Mouse (Mus musculus): ENCODE results near the gene Nkpd1. TPM values are rescaled to one million over a fixed set of nuclear protein-coding genes. Genes with fewer than 3 reads are reported as not detected.

Nkpd1 gene
- polyA plus RNA-seq, 1 experiment from 2014 or later: 1.8 TPM

DNA sequence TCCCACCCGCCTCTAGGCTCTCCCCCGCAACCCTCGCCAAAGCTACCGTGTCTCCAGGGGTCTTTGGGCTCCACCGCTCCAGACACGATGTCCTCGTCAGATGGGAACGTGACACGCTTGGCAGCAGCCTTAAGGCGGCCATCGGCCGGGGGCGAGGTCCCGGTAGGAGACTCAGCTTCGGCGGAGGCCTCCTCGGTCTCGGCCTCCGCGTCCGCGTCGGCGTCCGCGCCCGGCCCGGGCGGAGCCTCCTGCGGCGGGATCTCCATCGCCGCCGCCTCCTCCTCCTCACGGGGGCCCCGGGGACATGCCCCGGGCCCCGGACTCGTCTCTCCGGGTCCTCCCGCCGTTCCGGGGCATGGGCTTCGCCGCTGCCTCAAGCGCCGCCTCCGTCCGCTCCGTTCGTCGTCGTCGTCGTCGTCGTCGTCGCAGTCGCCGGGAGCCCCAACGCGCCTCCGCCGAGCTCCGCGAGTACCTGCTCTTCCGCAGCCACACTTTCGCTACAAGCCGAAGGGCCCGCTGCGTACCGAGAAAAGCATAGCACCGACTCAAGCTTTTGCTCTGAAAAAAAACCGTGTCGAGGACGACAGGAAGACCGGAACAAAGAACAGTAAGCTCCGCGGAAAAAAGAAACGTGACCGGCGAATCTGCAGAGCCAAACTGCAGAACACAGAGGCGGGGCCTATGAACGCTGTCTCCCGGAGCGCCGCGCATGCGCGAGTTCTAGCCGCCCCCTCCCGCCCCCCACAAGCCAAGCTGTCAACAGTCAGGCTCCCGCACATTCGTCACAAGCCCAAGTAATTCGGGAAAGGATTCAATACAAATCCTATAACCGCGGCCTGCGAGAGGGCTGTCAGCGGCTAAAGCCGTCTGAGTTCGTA, 44.4 kb downstream of the Nkpd1 start:
- H3K4me3 ChIP-seq (replicated peaks; ENCODE audit: low read length): peak overlapping the region; percentile 99

DNA sequence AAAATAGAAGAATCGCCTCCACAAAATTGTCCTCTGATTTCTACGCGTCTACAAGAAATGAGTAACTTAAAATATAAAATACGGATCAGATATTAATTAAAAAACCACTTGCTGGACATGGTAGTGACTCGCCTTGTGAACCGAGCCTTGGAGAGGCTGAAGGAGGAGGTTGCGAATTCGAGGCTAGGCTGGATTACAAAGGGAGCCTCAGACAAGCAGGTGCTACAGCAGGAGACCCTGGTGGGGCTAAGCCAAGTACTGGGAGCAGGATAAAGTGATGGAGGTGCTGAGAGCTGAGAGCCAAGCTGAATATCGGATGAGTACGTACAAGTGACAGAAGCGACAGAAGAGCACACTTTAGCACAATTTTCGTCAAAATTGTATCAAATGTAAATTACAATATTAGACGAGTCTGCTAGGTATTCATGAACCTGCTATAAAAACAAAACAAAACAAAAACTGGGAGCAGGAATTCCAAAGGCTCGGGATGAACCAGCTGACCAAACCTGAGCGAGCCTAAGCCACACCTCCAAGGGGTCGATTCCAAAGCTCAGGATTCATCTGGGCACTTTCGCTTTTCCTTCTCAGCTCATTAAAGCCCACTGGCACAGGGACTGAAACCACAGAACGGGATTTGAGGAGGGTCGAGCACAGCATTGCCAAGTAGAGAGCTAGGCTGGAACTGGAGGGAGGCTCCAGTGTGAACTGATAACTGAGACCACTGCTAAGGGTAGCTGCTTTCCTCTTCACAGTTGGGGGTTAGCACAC, 45.2 kb downstream of the Nkpd1 start, which contains the start of gene Ppp1r37:
Ppp1r37 (minus strand) TSS at position 434 of the 768 bp plus-strand sequence.
- no peak for ATAC-seq (ENCODE audit: insufficient read depth, low FRiP score)
- peak within 1 kb of the TSS; percentile 97 for H3K9ac ChIP-seq (ENCODE audit: low read length)
- H3K27me3 ChIP-seq (ENCODE audit: control insufficient read depth, insufficient read depth, low read length): no peaks in the 10 kb centered on the region
- WGBS: 2% methylated on average over 19 of the region's 19 CpGs
- H3K27ac ChIP-seq (ENCODE audit: low read length): peak within 1 kb of the TSS; percentile 95
- H3K9me3 ChIP-seq (replicated peaks; ENCODE audit: control insufficient read depth, low read length): no peaks in the 10 kb centered on the region
- H3K4me2 ChIP-seq (ENCODE audit: low read depth, low read length): peak within 1 kb of the TSS; percentile 98
- peak within 1 kb of the TSS; percentile 99 for H3K4me3 ChIP-seq (replicated peaks; ENCODE audit: low read length)
- H3K36me3 ChIP-seq (ENCODE audit: control insufficient read depth, insufficient read depth, low read length): peaks cover 15% of the 10 kb centered on the region
- peaks cover 42% of the 10 kb centered on the region for H3K4me1 ChIP-seq (ENCODE audit: control insufficient read depth, insufficient read depth, low read length)

More for the DNA sequence above, 44.4 kb downstream of the Nkpd1 start:
- Histone ChIP-seq H3K27me3 (ENCODE audit: control insufficient read depth, insufficient read depth, low read length) (no peaks in the 10 kb centered on the region), H3K27ac (ENCODE audit: low read length) (peak overlapping the region; percentile 95), H3K9ac (ENCODE audit: low read length) (peak overlapping the region; percentile 97), H3K4me2 (ENCODE audit: low read depth, low read length) (peak overlapping the region; percentile 98), H3K4me1 (ENCODE audit: control insufficient read depth, insufficient read depth, low read length) (peaks cover 46% of the 10 kb centered on the region), H3K9me3 (replicated peaks; ENCODE audit: control insufficient read depth, low read length) (no peaks in the 10 kb centered on the region), H3K36me3 (ENCODE audit: control insufficient read depth, insufficient read depth, low read length) (peaks cover 15% of the 10 kb centered on the region)
- WGBS: under 1% methylated on average over 100 of the region's 102 CpGs
- ATAC-seq (ENCODE audit: insufficient read depth, low FRiP score): peak; percentile 92

DNA sequence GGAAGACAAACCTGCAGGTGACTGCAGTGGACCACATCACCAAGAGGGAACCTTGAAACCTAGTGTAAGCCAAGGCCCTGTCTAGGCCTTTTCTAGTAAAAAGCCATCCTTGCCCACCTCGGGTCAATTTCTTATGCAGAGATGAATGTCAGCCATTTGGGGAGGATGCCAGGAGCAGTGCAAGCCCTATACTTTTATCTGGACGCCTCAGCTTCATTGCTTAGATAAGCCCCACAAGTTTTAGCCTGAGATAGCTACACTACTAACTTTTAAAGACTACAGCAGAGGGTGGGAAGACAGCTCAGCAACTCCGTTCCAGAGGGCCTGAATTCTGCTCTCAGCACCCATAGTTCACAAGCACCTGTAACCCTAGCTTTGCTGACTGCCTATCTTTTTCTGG, 46.2 kb downstream of the Nkpd1 start:
- peaks cover 15% of the 10 kb centered on the region for H3K36me3 ChIP-seq (ENCODE audit: control insufficient read depth, insufficient read depth, low read length)
- H3K27me3 ChIP-seq (ENCODE audit: control insufficient read depth, insufficient read depth, low read length): no peaks in the 10 kb centered on the region
- no peak overlapping the region for H3K4me3 ChIP-seq (replicated peaks; ENCODE audit: low read length)
- 75% methylated on average over 3 of the region's 3 CpGs for WGBS
- no peaks in the 10 kb centered on the region for H3K9me3 ChIP-seq (replicated peaks; ENCODE audit: control insufficient read depth, low read length)
- H3K9ac ChIP-seq (ENCODE audit: low read length): no peak overlapping the region
- H3K4me1 ChIP-seq (ENCODE audit: control insufficient read depth, insufficient read depth, low read length): peaks cover 35% of the 10 kb centered on the region
- no peak for ATAC-seq (ENCODE audit: insufficient read depth, low FRiP score)
- 0 out of 2 replicates have a peak overlapping the region, but pooled peaks have one; percentile 98 for H3K4me2 ChIP-seq (ENCODE audit: low read depth, low read length)
- no peak overlapping the region for H3K27ac ChIP-seq (ENCODE audit: low read length)

DNA sequence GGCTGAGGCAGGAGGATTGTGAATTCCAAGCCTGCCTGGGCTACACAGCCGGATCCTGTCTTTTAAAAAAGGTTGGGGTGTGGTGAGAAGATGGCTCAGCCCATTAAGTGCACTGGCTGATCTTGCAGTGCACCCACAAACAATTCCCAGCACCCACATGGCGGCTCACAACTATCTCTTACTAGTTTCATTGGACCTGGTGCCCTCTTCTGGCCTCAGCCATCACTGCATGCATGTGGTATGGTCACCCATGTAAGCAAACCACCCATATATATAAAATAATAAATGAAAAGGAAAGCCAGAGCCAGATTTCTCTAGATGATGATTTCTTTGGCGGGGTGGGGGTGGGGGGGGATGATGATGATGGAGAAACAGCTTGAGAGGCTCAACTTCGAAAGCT, 46.8 kb downstream of the Nkpd1 start:
- Histone ChIP-seq H3K4me3 (replicated peaks; ENCODE audit: low read length) (no peak overlapping the region), H3K9me3 (replicated peaks; ENCODE audit: control insufficient read depth, low read length) (no peaks in the 10 kb centered on the region), H3K36me3 (ENCODE audit: control insufficient read depth, insufficient read depth, low read length) (peaks cover 15% of the 10 kb centered on the region), H3K27ac (ENCODE audit: low read length) (no peak overlapping the region), H3K27me3 (ENCODE audit: control insufficient read depth, insufficient read depth, low read length) (no peaks in the 10 kb centered on the region), H3K9ac (ENCODE audit: low read length) (no peak overlapping the region), H3K4me2 (ENCODE audit: low read depth, low read length) (no peak overlapping the region), H3K4me1 (ENCODE audit: control insufficient read depth, insufficient read depth, low read length) (peaks cover 29% of the 10 kb centered on the region)
- WGBS: 86% methylated on average over 4 of the region's 4 CpGs
- ATAC-seq (ENCODE audit: insufficient read depth, low FRiP score): no peak

DNA sequence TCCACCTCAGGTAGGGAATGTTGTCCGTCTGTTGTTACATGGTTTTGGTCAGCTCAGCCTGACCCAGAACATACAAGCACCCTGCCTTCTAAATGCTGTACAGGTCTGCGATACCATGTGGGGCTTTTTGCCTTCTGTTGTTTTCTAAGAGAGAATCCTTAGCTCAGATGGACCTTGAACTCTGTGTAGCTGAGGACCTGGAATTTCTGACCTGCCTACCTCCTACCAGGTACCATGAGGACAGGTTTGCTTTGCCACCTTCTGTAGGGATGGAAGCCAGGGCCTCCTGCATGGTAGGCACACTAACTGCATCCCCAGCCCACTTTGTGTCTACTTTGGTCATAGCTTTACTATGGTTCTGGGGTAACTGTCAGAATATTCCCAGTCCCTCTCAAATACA, 48.2 kb downstream of the Nkpd1 start:
- WGBS: 94% methylated on average over 2 of the region's 2 CpGs
- Histone ChIP-seq H3K36me3 (ENCODE audit: control insufficient read depth, insufficient read depth, low read length) (peaks cover 15% of the 10 kb centered on the region), H3K9me3 (replicated peaks; ENCODE audit: control insufficient read depth, low read length) (no peaks in the 10 kb centered on the region), H3K9ac (ENCODE audit: low read length) (no peak overlapping the region), H3K4me3 (replicated peaks; ENCODE audit: low read length) (no peak overlapping the region), H3K27ac (ENCODE audit: low read length) (no peak overlapping the region), H3K4me2 (ENCODE audit: low read depth, low read length) (no peak overlapping the region), H3K27me3 (ENCODE audit: control insufficient read depth, insufficient read depth, low read length) (no peaks in the 10 kb centered on the region), H3K4me1 (ENCODE audit: control insufficient read depth, insufficient read depth, low read length) (peaks cover 16% of the 10 kb centered on the region)
- no peak for ATAC-seq (ENCODE audit: insufficient read depth, low FRiP score)

DNA sequence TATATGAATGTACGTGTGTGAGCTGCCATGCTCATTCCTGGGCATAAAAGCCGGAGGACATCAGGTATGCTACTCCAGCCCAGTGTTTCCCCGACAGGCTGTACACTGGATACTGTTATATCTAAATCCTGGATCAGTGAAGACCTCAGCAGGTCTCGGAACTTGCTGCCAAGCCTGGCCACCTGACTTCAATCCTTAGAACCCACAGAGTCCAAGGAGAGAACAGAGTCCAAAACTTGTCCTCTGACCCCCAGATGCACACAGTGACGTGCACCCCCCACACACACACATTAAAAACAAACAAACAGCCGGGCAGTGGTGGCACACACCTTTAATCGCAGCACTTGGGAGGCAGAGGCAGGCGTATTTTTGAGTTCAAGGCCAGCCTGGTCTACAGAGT, 49.8 kb downstream of the Nkpd1 start:
- Histone ChIP-seq H3K4me3 (replicated peaks; ENCODE audit: low read length) (no peak overlapping the region), H3K27ac (ENCODE audit: low read length) (no peak overlapping the region), H3K9me3 (replicated peaks; ENCODE audit: control insufficient read depth, low read length) (no peaks in the 10 kb centered on the region), H3K36me3 (ENCODE audit: control insufficient read depth, insufficient read depth, low read length) (peaks cover 15% of the 10 kb centered on the region), H3K27me3 (ENCODE audit: control insufficient read depth, insufficient read depth, low read length) (no peaks in the 10 kb centered on the region), H3K4me1 (ENCODE audit: control insufficient read depth, insufficient read depth, low read length) (peaks cover 21% of the 10 kb centered on the region), H3K4me2 (ENCODE audit: low read depth, low read length) (no peak overlapping the region), H3K9ac (ENCODE audit: low read length) (no peak overlapping the region)
- ATAC-seq (ENCODE audit: insufficient read depth, low FRiP score): no peak
- WGBS: 90% methylated on average over 8 of the region's 8 CpGs

DNA sequence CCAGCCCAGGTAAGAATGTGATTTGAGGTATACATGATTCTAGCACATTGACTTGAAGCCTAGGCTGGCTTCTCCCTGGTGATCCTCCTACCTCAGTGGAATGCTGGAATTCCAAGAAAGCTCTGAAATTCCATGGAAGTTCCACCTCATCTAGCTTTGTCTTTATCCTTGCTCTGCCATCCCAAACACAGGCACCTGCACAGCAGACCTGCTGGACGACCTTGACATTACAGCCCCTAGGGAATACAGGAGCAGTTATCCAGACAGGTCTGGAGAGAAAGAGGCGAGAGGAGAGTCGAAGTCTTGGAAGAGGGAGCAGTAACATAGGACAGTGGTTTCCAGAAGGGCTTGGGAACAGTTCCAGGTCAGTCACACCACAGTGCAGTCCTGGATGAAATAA, 52.0 kb downstream of the Nkpd1 start:
- no peak overlapping the region for H3K4me3 ChIP-seq (replicated peaks; ENCODE audit: low read length)
- no peak overlapping the region for H3K9ac ChIP-seq (ENCODE audit: low read length)
- no peak for ATAC-seq (ENCODE audit: insufficient read depth, low FRiP score)
- H3K9me3 ChIP-seq (replicated peaks; ENCODE audit: control insufficient read depth, low read length): no peaks in the 10 kb centered on the region
- WGBS: 84% methylated on average over 3 of the region's 3 CpGs
- H3K36me3 ChIP-seq (ENCODE audit: control insufficient read depth, insufficient read depth, low read length): peaks cover 10% of the 10 kb centered on the region
- H3K4me1 ChIP-seq (ENCODE audit: control insufficient read depth, insufficient read depth, low read length): peaks cover 20% of the 10 kb centered on the region
- no peak overlapping the region for H3K27ac ChIP-seq (ENCODE audit: low read length)
- no peak overlapping the region for H3K4me2 ChIP-seq (ENCODE audit: low read depth, low read length)
- no peaks in the 10 kb centered on the region for H3K27me3 ChIP-seq (ENCODE audit: control insufficient read depth, insufficient read depth, low read length)

DNA sequence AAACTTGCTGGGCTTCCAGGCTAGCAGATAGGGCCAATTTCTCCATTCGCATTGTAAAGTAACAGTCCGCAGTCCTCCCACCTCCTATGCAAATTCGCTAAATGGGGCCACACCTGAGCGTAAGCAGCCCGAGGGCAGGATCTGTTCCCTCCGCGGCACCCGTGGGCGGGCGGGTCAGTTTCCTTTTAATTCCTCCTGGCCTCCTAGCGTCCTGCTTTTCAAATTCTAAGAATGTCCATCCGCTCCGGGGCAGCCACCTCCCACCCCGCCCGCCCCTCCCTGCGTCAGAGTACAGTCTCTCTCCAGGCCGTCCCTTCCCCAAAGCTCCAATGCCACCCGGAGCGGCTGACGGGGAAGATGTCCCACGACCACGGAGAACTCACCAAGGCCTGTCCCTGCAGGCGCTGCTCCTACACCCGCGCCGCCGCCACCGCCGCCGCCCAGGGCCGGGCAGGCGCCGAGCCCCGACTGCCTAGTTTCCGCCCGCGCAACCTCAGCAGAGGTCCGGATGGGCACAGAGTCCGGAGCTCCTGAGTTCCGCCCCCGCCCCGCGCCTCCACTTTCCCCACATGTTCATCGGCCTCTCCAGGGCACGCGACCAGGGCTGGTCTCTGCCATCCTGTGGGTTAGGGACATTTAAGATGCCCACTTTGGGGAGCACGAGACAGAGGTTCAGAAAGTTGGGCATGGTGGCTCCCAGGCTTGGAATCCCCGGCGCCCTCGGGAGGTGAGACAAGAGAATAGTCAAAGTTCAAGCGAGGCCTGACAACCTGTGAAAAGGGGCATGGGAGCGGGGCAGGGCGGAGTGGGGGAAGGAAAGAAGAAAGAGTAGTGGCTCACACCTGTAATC, 55.5 kb downstream of the Nkpd1 start:
- peak; percentile 87 for ATAC-seq (ENCODE audit: insufficient read depth, low FRiP score)
- H3K9me3 ChIP-seq (replicated peaks; ENCODE audit: control insufficient read depth, low read length): no peaks in the 10 kb centered on the region
- H3K4me1 ChIP-seq (ENCODE audit: control insufficient read depth, insufficient read depth, low read length): peaks cover 33% of the 10 kb centered on the region
- H3K27ac ChIP-seq (ENCODE audit: low read length): peak overlapping the region; percentile 95
- H3K36me3 ChIP-seq (ENCODE audit: control insufficient read depth, insufficient read depth, low read length): no peaks in the 10 kb centered on the region
- H3K4me3 ChIP-seq (replicated peaks; ENCODE audit: low read length): peak overlapping the region; percentile 88
- H3K27me3 ChIP-seq (ENCODE audit: control insufficient read depth, insufficient read depth, low read length): peaks cover 16% of the 10 kb centered on the region
- peak overlapping the region; percentile 91 for H3K9ac ChIP-seq (ENCODE audit: low read length)
- peak overlapping the region; percentile 94 for H3K4me2 ChIP-seq (ENCODE audit: low read depth, low read length)
- under 1% methylated on average over 53 of the region's 53 CpGs for WGBS
